Mouse (Mus musculus): ENCODE data around the gene Kif2a.
A peak's percentile ranks its signal among the peaks of the same experiment; 100 is the strongest.
"Not testable (repeated sequence)": the region's sequence is repeated elsewhere in the genome, so short reads cannot be mapped to it uniquely, and the experiment has no call there.

Gene Kif2a

GRCm38 (mm10) chr13:106936256-106937137 lies 85.4 kb downstream of the Kif2a start, which contains the start of gene Ipo11:
Gene Ipo11 (minus strand): TSS chr13:106936958.
- peak; percentile 88 to 94 for DNase-seq (ENCODE audit: low spot score in 2 of 2)

- DNase-seq (ENCODE audit: low spot score in 2 of 2): no peak
Measured at GRCm38 (mm10) chr13:106935871-106936255, 86.1 kb downstream of the Kif2a start.

GRCm38 (mm10) chr13:106929201-106929600 lies 92.7 kb downstream of the Kif2a start:
- DNase-seq (ENCODE audit: low spot score in 2 of 2): no peak

GRCm38 (mm10) chr13:106928296-106928695 lies 93.6 kb downstream of the Kif2a start:
- DNase-seq (ENCODE audit: low spot score in 2 of 2): no peak

GRCm38 (mm10) chr13:106925921-106926320 lies 96.0 kb downstream of the Kif2a start:
- DNase-seq (ENCODE audit: low spot score in 2 of 2): not testable (repeated sequence)

GRCm38 (mm10) chr13:106918322-106919050 lies 103.4 kb downstream of the Kif2a start:
- no peak for DNase-seq (ENCODE audit: low spot score in 2 of 2)

- DNase-seq (ENCODE audit: low spot score in 2 of 2): no peak
Measured at GRCm38 (mm10) chr13:106913125-106913736, 108.7 kb downstream of the Kif2a start.

- DNase-seq (ENCODE audit: low spot score in 2 of 2): no peak
Measured at GRCm38 (mm10) chr13:106910096-106910495, 111.8 kb downstream of the Kif2a start.
